Mouse (Mus musculus) layer of hippocampus, postnatal 10 days (tissue): ENCODE data around the gene Ccdc47. TPM values are rescaled to one million over a fixed set of nuclear protein-coding genes. Genes with fewer than 3 reads are reported as not detected.
"Not testable (repeated sequence)": the region's sequence is repeated elsewhere in the genome, so short reads cannot be mapped to it uniquely, and the experiment has no call there.

Experiments used
- DNase-seq, 2 experiments: peaks; one replicate each; pipeline ENCODE4 v3.0.0; 2021; ENCODE audit warnings: low spot score in 2 of 2
- long read RNA-seq: library from polyadenylated mRNA; stranded (forward); transcript quantifications from one replicate; pipeline ENCODE4 v2.0.0, GENCODE M21; 2023
- total RNA-seq, 2 experiments: library from RNA; stranded (reverse); gene quantifications; 2 replicates each; pipeline ENCODE4 v1.2.3; 2021

Gene Ccdc47
- 100 to 1,000 TPM; 101 to 102 TPM for total RNA-seq
- long read RNA-seq, full-length matches to known transcripts, result 95 of 110 reads
- long read RNA-seq, partial matches to known transcripts, result 5 of 110 reads
- long read RNA-seq, other reads (novel, unspliced or antisense), result 10 of 110 reads

GRCm38 (mm10) chr11:106215927-106216729 is at the start of gene Ccdc47:
TSS of gene Ccdc47 (minus strand) at chr11:106216344.
- peak; percentile 90 to 93 for DNase-seq

GRCm38 (mm10) chr11:106265570-106265969 is 49.4 kb upstream of the Ccdc47 start:
- no peak for DNase-seq

GRCm38 (mm10) chr11:106264988-106265387 is 48.8 kb upstream of the Ccdc47 start:
- no peak for DNase-seq

- no peak for DNase-seq
These were observed 47.8 kb upstream of the Ccdc47 start for GRCm38 (mm10) chr11:106263963-106264362.

DNA sequence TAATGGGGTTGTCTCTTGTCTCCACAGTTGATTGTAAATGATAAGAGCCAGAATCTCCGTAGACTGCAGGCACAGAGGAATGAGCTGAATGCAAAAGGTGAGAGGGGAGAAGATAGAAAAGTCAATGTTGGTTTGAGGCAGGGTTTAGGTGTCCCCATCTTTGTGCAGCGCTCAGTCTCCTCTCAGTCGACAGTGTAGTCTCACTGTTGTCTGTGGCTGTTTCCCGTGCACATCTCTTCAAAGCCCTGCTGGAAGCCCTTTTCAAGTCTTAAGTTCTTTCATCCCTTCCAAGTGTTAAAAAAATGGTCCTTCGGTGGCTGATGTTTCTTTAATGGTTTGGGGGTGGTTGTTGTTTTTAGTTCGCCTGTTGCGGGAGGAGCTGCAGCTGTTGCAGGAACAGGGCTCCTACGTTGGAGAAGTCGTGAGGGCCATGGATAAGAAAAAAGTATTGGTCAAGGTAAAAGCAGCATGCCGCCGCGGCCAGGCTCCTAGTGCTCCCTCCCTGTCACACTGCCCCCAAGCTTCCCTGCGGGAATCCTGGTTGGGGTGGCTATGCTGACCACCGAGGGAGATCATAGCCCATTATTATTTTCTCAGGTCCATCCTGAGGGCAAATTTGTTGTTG is 44.8 kb upstream of the Ccdc47 start:
- DNase-seq, result no peak

DNA sequence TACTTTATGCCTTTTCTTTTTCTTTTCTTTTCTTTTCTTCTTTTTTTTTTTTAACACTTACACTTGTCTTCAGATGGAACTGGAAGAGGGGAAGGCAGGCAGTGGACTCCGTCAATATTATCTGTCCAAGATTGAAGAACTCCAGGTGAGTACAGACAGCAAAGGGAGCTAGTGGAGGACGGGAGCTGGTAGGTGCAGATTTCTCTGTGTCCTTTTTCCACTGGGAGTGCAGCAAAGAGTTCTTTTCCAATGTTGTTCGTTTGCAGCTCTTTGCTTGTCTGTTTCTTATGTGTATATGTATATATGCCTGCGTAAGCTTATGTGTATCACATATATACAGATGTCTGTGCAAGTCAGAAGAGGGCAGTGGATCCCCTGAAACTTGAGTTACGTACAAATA is 40.6 kb upstream of the Ccdc47 start:
- no peak for DNase-seq

DNA sequence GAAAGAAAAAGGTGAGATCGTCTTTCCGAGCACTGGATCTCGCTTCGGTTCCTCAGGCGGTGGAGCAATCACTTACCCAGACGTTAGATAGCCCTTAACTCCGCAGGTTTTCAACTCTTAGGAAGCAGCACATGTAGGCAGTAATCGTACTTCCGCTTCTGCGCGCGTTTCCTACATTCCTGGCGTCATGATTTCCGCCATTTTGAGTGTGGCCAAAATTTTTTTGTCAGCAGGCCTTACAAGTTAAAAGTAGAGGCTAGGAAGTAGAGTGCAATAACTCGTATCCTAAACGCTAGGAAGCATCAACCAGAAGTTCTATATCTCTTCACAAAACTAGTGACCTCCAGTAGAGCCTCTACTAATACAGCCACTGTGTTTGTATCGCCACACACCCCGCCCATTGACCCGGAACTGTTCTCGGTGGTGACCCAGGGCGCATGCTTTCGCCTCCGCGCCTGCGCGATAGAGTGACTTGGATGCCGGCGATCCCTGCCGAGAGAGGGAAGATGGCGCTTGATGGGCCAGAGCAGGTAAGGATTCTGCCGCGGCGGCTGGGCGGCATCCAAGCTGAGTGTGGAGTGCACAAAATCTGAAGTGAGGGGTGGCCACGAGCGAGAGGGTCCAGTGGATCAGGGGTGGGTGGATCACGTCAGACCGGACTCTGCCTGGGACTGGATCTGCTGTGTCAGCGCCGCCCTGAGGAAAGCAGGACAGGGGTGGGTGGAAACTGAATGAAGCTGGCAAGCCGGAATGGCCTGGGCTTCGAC is 39.7 kb upstream of the Ccdc47 start, which contains the start of the genes Ftsj3 and Psmc5:
Gene Ftsj3, minus strand, starts transcription at position 395 of the 767 bp plus-strand sequence.
Gene Psmc5, plus strand, starts transcription at position 470 of the 767 bp plus-strand sequence.
- DNase-seq, result peak; percentile 99

GRCm38 (mm10) chr11:106255174-106255573 is 39.0 kb upstream of the Ccdc47 start:
- peak in 1 of 2 experiments; percentile 34 for DNase-seq

GRCm38 (mm10) chr11:106254767-106255166 is 38.6 kb upstream of the Ccdc47 start:
- peak in 1 of 2 experiments; percentile 10 for DNase-seq

DNA sequence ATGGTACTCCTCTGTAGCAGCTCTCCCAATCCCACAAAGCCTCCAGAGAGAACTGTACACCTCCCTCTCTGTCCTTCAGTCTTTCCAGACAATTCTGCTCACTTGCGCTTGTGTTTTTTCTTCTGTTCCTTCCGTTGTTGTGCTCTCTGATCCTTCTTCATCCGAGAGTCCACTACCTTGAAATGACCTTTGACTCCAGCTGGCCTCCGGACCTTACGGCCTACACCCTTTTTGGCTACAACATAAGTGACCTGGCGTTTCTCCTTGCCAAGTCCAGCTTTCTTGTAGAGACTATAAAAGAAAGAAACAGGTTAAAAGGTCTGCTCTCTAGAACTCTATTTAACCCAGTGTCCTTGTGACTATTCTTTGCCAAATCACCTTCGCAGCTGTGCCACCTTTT is 33.2 kb upstream of the Ccdc47 start:
- DNase-seq, result peak in 1 of 2 experiments; percentile 9

DNA sequence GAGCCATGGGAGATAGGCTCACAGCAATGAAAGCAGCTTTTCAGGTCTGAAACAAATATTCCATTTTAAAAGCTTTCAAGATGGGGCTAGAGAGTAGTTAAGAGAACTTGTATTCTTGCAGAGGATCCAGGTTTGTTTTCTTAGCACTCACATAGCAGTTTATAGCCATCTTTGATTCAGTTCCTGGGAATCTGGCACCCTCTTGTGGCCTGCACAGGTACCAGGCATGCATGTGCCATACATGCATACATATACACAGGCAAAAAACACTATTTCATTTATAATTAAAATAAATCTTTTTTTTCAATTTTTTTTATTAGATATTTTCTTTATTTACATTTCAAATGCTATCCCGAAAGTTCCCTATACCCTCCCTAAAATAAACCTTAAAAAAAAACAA is 30.7 kb upstream of the Ccdc47 start:
- DNase-seq, result no peak

DNA sequence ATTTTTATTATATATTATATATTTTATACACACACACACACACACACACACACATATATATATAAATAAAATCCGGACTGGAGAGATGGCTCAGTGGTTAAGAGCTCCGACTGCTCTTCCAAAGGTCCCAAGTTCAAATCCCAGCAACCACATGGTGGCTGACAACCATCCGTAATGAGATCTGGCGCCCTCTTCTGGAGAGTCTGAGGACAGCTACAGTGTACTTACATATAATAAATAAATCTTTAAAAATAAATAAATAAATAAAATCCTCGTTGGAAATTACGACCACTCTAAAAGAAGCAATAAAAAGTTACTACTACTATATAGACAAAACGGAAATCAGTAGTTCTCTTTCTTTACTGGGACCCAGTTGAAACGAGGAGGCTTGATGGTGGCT is 17.8 kb upstream of the Ccdc47 start:
- DNase-seq, result not testable (repeated sequence)

GRCm38 (mm10) chr11:106220603-106221002 is 4.5 kb upstream of the Ccdc47 start:
- no peak for DNase-seq

DNA sequence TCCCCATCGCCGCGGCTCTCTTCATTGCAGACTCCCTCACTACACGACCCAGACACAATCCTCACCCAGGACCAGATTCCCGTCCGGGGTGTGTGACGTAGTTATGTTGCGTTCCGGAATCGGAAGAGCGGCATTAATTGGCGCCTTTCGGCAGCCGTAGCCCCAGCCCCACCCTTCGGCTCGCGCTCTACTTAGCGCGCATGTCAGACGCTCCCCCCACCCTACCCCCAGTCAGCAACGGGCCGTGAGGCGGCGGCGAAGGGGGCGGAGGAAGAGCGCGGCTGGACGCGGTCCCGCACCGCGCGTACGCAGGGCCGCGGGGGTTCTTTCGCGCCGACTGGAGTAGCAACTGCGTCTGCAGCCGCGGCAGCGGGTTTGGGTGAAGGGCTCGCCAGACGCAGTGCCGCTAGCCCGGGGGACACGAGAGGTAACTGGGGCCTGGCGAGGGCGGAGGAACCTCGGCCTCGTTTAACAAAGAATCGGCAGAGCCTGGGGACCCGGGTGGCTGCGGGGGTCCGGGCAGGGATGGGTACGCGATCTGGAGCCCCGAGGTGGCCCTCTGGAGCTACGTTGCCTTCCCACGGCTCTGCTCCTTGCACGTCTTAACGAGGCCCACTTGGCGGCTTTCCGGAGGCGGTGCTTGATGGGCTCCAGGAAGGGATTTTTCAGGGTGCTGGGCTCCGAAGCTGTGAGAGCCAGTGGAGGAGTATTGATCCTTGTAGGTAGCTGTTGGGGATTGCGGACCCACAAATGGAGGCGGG is 766 bp upstream of the Ccdc47 start, which contains the start of gene Ddx42:
Gene Ddx42, plus strand, starts transcription at position 197 of the 761 bp plus-strand sequence.
- peak; percentile 85 to 89 for DNase-seq

- no peak for DNase-seq
These were observed 689 bp downstream of the Ccdc47 start for GRCm38 (mm10) chr11:106215450-106215859.

DNA sequence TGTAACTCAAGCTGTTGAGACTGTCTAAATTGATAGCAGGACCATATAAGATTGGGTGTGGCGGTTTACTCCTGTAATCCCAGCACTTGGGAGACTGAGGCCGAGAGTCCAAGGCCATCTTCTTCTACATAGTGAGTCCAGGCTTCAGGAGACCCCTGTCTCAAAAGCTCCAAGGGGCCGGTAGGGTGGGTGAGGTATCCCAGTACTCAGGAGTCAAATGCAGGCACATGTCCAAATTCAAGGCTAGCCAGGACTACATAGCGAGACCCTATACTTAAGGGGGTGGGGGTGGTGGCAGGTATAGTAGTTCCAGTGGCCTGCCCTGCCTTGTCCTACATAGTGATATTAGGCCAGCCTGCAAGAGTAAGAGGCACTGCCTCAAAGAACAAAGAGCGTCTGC is 1.3 kb downstream of the Ccdc47 start:
- DNase-seq, result no peak

GRCm38 (mm10) chr11:106212771-106213170 is 3.4 kb downstream of the Ccdc47 start:
- DNase-seq, result no peak

DNA sequence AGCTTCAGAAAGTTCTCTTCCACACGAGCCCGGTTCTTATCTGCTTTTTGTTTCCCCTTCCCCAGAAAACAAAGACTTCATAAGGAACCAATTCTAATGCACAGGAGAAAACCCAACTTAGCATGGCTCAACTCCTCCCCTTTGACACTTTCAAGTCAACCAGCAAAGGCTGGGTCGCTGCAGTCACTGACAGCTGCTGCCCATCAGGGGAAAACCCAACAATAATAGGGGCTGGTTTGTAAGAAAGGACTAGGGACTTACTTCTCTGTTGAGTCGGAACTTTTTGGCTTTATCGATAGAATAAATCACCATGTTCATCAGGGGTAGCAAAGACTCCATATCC is 14.1 kb downstream of the Ccdc47 start, which contains the start of gene Strada:
Gene Strada, minus strand, starts transcription at position 46 of the 343 bp plus-strand sequence.
- no peak for DNase-seq

GRCm38 (mm10) chr11:106201337-106202122 is 14.6 kb downstream of the Ccdc47 start:
- DNase-seq, result no peak

- no peak for DNase-seq
These were observed 15.4 kb downstream of the Ccdc47 start for GRCm38 (mm10) chr11:106200756-106201155.
